Mouse (Mus musculus) inflammation-experienced regulatory T-cells, adult 6 months (primary cell): ENCODE measurements around the gene Mettl2. TPM values are rescaled to one million over a fixed set of nuclear protein-coding genes. Genes with fewer than 3 reads are reported as not detected.
"Not testable (repeated sequence)": the region's sequence is repeated elsewhere in the genome, so short reads cannot be mapped to it uniquely, and the experiment has no call there.

Experiments
- ATAC-seq: one replicate; pipeline ENCODE4 v1.8.0; 2017
- polyA plus RNA-seq, 3 experiments: library from polyadenylated mRNA; unstranded; fragments of 100-300 nt; shearing (Covaris generic); gene quantifications; one replicate each; pipeline ENCODE4 v1.2.1; 2017

Gene Mettl2
- polyA plus RNA-seq = 10 to 100 TPM; 12.5 to 21.4 (median 20.0) TPM

DNA sequence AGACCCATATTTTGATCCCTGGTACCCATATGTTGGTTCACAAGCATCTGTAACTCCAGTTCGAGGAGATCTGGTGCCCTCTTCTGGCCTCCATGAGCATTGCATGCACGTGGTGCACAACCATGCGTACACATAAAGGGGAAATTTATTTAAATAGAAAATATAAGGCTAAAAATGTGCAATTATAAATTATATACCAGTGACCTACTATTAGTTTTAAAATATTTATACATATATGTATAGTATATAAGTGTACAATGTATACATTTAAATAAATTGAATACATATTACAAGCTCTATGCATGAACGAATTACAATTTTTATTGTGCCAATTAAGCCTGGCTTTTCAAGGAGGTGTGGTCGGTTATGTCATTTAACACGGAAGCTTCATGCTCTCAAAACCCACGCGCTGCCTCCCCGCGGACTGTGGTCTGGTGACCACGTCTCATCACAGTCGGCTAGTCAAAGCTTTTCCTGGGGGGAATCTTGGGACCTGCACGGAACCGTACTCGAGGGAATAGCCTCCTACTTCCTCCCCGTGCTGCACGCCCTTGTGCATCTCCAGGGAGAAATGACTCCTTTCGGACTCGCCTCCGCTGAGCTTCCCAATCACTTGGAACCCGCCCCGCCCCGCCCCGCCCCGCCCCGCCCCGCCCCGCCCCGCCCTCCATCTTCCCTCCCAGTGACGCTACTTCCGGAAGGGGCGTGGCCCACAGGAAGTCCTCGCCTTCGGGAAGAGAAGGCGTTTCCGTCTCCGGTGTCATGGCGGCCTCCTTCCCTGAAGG, at the start of gene Mettl2:
Mettl2 (plus strand) TSS at position 691 of the 785 bp plus-strand sequence.
- ATAC-seq = peak; percentile 86

GRCm38 (mm10) chr11:105112448-105112847, 13.8 kb upstream of the Mettl2 start:
- not testable (repeated sequence) for ATAC-seq

DNA sequence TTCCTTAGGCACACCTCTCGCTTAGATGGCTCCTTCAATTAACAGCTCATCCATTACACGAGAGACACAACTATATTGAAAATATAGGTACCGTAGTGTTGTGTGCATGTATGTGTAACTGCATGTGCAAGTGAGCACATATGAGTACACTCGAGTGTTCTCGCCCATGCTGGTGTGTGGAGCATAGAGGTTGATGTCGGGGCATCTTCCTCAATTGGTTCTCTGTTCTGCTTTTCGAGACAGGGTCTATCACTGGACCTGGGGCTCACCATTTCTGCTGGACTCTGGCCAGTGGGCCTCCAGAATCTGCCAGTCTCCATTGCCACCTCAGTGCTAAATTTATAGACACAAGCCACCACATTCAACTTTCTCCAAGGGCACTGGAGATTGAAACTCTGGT, 8.4 kb upstream of the Mettl2 start:
- no peak for ATAC-seq

DNA sequence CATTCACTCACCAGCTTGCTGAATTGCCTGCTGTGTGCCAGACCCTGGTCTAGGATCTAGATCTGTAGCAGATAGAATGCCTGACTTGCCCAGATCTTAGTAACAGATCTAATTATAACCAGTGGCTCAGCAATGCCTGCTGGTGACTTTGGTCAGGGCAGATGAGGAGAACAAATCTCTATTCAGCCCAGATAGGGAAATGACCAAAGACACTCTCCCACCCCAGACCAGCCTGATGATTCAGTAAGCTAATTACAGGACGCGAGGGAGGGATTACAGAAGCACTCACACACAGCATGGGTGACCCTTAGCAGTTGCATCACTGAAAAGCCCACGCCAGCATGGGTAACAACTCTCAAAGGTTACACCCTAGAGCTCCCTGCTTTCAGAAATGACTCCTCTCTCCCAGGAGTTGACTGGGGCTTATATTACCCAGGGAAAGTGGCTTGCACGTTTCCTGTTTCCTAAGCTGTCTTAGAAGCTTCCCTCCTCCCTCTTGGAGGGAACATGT, 5.6 kb upstream of the Mettl2 start:
- no peak for ATAC-seq

DNA sequence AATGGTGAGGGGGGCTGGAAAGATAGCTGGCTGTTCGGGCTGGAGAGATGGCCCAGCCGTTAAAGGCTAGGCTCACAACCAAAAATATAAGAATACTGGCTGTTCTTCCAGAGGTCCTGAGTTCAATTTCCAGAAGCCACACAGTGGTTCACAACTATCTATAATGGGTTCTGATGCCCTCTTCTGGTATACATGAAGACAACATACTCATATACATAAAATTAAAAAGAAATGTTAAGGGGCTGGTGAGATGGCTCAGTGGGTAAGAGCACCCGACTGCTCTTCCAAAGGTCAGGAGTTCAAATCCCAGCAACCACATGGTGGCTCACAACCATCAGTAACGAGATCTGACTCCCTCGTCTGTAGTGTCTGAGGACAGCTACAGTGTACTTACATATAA, 4.4 kb upstream of the Mettl2 start:
- not testable (repeated sequence) for ATAC-seq

GRCm38 (mm10) chr11:105123986-105124385, 2.2 kb upstream of the Mettl2 start:
- ATAC-seq = no peak

DNA sequence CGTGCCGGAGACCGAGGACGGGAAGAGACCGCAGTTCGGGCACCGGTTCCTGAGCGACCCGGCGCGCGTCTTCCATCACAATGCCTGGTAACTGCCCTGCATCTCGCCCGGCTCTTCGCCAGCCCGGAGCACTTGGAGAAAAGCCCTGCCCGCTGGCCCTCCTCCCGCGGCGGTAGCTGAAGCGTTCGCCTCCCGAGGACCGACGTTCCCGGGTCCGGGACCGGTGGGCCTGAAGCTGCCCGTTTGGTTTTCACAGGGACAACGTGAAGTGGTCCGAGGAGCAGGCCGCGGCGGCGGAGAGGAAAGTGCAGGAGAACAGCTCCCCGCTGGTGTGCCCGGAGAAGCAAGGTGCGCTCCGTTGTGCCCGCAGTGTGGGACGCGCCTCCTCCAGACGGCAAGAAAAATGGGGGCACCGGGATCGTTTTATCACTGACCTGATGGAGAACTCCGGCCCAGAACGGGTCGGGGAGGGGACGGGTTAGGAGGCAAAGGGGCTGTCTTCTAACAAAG, 350 bp downstream of the Mettl2 start:
- peak; percentile 20 for ATAC-seq

GRCm38 (mm10) chr11:105135692-105136091, 9.5 kb downstream of the Mettl2 start:
- ATAC-seq = no peak

GRCm38 (mm10) chr11:105137255-105137654, 11.0 kb downstream of the Mettl2 start:
- not testable (repeated sequence) for ATAC-seq

- not testable (repeated sequence) for ATAC-seq
Observed at GRCm38 (mm10) chr11:105140512-105140911, 14.3 kb downstream of the Mettl2 start.

DNA sequence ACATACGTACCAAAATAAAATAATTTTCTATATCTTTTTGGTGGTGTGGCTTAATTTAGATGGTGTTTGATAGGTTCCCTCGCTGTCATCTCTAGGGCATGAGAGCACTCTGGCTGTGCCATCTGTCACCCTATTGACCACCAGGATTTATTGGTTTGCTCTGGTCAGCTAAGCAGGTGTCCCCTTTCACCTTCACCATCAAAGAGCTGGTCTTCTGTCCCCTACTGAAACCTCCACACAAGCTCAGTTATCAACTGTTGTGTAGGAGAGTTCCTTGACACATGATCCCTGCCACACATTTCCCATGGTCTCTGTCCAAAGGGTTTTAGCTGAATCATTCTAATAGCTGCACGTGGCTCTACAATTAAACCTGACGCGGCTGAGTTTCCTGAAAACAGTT, 14.9 kb downstream of the Mettl2 start:
- no peak for ATAC-seq

DNA sequence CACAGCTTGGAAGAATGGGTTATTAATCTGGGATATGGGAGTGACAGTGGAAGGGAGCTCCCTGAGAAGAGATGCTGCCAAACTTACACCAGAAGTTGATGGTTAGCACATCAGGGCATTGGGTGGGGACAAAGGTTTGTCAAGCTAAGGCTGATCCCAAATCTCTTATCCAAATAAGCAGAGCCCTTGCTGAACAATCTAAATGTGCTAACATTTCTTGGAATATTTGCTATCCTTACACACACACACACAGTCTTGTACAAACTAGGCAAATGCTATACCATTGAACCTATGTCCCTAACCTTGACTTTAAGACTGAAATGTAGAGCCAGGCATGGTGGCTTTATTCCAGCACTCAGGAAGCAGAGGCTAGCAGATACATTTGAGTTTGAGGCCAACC, 17.3 kb downstream of the Mettl2 start:
- no peak for ATAC-seq

DNA sequence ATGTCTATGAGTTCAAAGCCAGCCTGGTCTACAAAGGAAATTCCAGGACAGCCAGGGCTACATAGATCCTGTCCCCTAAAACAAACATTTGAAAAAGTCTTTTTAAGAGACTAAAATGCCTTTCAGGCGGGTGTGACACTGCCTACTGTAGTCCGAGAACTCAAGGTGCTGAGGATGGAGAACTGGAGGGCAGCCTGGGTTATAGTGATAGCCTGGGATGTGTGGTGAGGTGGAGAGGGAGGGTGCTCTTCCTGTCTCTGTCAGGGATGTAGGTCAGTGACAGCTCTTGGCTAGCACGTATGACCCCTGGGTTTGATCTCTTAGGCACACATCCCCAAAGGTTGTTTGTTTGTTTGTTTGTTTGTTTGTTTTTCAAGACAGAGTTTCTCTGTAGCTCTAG, 17.9 kb downstream of the Mettl2 start:
- no peak for ATAC-seq

- ATAC-seq = no peak
Observed at GRCm38 (mm10) chr11:105144508-105145210, 18.4 kb downstream of the Mettl2 start.

- ATAC-seq = no peak
Observed at GRCm38 (mm10) chr11:105145211-105145610, 19.0 kb downstream of the Mettl2 start.

GRCm38 (mm10) chr11:105146593-105146992, 20.4 kb downstream of the Mettl2 start, which contains the start of gene Gm10842:
TSS of gene Gm10842 (plus strand) at chr11:105146893.
- ATAC-seq = no peak

- ATAC-seq = no peak
Observed at GRCm38 (mm10) chr11:105149353-105149752, 23.1 kb downstream of the Mettl2 start.

DNA sequence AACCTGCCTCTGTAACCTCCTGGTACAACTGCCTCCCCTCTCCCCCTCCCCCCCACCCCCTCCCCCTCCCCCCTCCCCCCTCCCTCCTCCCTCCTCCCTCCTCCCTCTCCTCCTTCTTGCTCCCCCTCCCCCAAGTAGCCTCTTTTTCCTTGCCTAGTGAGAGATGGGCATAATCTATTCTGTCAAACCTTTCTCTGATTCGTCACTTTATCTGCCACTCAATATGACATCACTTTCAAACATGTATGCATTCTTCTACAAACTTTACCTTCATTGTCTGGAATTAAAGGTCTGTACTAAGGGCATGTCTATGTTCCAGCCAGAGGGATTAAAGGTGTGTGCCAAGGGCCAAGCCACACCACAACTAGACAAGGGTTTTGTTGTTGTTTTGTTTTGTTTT, 23.5 kb downstream of the Mettl2 start:
- no peak for ATAC-seq

GRCm38 (mm10) chr11:105150691-105151090, 24.5 kb downstream of the Mettl2 start:
- no peak for ATAC-seq

GRCm38 (mm10) chr11:105151226-105152016, 25.2 kb downstream of the Mettl2 start:
- peak; percentile 28 for ATAC-seq

DNA sequence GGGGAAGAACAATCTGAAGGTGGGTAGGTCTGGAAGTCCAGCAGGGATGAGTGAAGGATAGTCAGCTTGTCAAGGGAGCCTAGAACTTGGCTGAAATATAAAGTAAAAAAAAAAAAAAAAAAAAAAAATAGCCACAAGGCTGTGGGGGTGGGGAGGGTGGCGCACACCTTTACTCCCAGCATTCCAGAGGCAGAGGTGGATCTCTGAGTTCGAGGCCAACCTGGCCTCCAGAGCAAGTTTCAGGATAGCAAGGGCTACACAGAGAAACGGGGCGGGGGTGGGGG, 25.7 kb downstream of the Mettl2 start:
- no peak for ATAC-seq

- ATAC-seq = no peak
Observed at GRCm38 (mm10) chr11:105152357-105152899, 26.2 kb downstream of the Mettl2 start.
